Mouse (Mus musculus): ENCODE results near the gene Slc16a12.

DNA sequence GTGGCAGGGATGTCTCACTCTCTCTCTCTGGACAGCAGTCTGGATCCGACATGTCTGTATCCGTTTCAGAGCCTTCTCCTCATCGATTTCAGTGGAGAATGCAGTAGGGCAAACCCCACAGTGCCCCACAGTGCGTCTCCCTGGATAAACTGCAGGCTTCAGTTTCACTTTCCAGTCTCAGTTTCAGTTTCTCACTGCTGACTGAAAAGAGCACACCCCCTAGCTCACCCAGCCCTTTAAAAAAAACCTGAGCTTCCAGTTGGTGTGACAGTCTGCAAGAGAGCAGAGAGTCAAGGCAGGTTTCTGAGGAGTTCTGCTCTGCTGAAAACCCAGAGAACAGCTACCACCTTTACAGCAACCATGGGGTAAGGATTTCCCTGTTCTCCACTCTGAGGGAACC, 106.5 kb downstream of the Slc16a12 start, which contains the start of the genes Ifit1bl2 and Ifit1:
- TF ChIP-seq CTCF (IDR thresholded peaks at IDR 0.05; ENCODE audit: borderline replicate concordance, insufficient read depth, low read length): no peak
- TF ChIP-seq POLR2A (IDR thresholded peaks at IDR 0.05; ENCODE audit: low read depth, low read length): no peak; the same call in 1 of the 2 replicates

Measured in embryonic fibroblast, embryonic 13.5 days (primary cell).